Mouse (Mus musculus): ENCODE data around the gene Kit. TPM values are rescaled to one million over a fixed set of nuclear protein-coding genes. Genes with fewer than 3 reads are reported as not detected.

Kit gene
- total and polyA plus RNA-seq, 3 experiments: 2.2 to 5.4 (median 2.8) TPM

- Histone ChIP-seq H3K9ac (ENCODE audit: low read depth, low read length) (no peak overlapping the region), H3K27me3 (ENCODE audit: control insufficient read depth, insufficient read depth, low read length) (no peaks in the 10 kb centered on the region), H3K4me1 (ENCODE audit: control insufficient read depth, insufficient read depth, low read length) (no peaks in the 10 kb centered on the region; the same call in 1 of the 2 replicates), H3K27ac (no peak overlapping the region), H3K79me2 (replicated peaks; ENCODE audit: control insufficient read depth, insufficient read depth, low read length) (no peaks in the 10 kb centered on the region), H3K36me3 (ENCODE audit: control insufficient read depth, insufficient read depth, low read length) (no peaks in the 10 kb centered on the region), H3K4me3 (no peak overlapping the region)
- intact Hi-C loops (cut with DNase I): loop anchor here (5.0 kb wide), 1 partner anchor 241 kb away; no protein-coding TSS in a partner anchor
- 92% methylated on average over 11 of the region's 11 CpGs for WGBS
- TF ChIP-seq CTCF (IDR thresholded peaks at IDR 0.05): no peak
- no peak for TF ChIP-seq POLR2A (IDR thresholded peaks at IDR 0.05; ENCODE audit: insufficient read depth, low read depth, low read length)
- no peak for TF ChIP-seq EP300 (IDR thresholded peaks at IDR 0.05; ENCODE audit: insufficient read depth, low read depth, low read length)
- DNase-seq: no peak
Observed at GRCm38 (mm10) chr5:75591567-75591966, 16.9 kb downstream of the Kit start.

- H3K79me2 ChIP-seq (replicated peaks; ENCODE audit: control insufficient read depth, insufficient read depth, low read length): no peaks in the 10 kb centered on the region
- intact Hi-C loops (cut with DNase I): no loop called here
- no peak for DNase-seq
- H3K36me3 ChIP-seq (ENCODE audit: control insufficient read depth, insufficient read depth, low read length): no peaks in the 10 kb centered on the region
- no peak overlapping the region for H3K27ac ChIP-seq
- no peak overlapping the region for H3K4me3 ChIP-seq
- H3K27me3 ChIP-seq (ENCODE audit: control insufficient read depth, insufficient read depth, low read length): no peaks in the 10 kb centered on the region
- 87% methylated on average over 10 of the region's 10 CpGs for WGBS
- no peak for TF ChIP-seq EP300 (IDR thresholded peaks at IDR 0.05; ENCODE audit: insufficient read depth, low read depth, low read length)
- no peak for TF ChIP-seq POLR2A (IDR thresholded peaks at IDR 0.05; ENCODE audit: insufficient read depth, low read depth, low read length)
- no peak for TF ChIP-seq CTCF (IDR thresholded peaks at IDR 0.05)
- no peaks in the 10 kb centered on the region; the same call in 1 of the 2 replicates for H3K4me1 ChIP-seq (ENCODE audit: control insufficient read depth, insufficient read depth, low read length)
- H3K9ac ChIP-seq (ENCODE audit: low read depth, low read length): no peak overlapping the region
Observed at GRCm38 (mm10) chr5:75595319-75595718, 20.6 kb downstream of the Kit start.

GRCm38 (mm10) chr5:75596211-75596610 lies 21.5 kb downstream of the Kit start:
- H3K4me3 ChIP-seq: peak overlapping the region; percentile 15; the same call in 1 of the 2 replicates
- intact Hi-C loops (cut with DNase I): no loop called here
- H3K36me3 ChIP-seq (ENCODE audit: control insufficient read depth, insufficient read depth, low read length): no peaks in the 10 kb centered on the region
- WGBS: 31% methylated on average over 14 of the region's 14 CpGs
- peak overlapping the region; percentile 26; the same call in 1 of the 2 replicates for H3K27ac ChIP-seq
- no peaks in the 10 kb centered on the region for H3K27me3 ChIP-seq (ENCODE audit: control insufficient read depth, insufficient read depth, low read length)
- no peaks in the 10 kb centered on the region for H3K4me1 ChIP-seq (ENCODE audit: control insufficient read depth, insufficient read depth, low read length)
- H3K79me2 ChIP-seq (replicated peaks; ENCODE audit: control insufficient read depth, insufficient read depth, low read length): no peaks in the 10 kb centered on the region
- peak; percentile 33 to 38 for DNase-seq
- H3K9ac ChIP-seq (ENCODE audit: low read depth, low read length): peak overlapping the region; percentile 43
- TF ChIP-seq EP300 (IDR thresholded peaks at IDR 0.05; ENCODE audit: insufficient read depth, low read depth, low read length) (no peak), POLR2A (IDR thresholded peaks at IDR 0.05; ENCODE audit: insufficient read depth, low read depth, low read length) (no peak), CTCF (IDR thresholded peaks at IDR 0.05) (no peak)

- Histone ChIP-seq H3K9ac (ENCODE audit: low read depth, low read length) (no peak overlapping the region), H3K79me2 (replicated peaks; ENCODE audit: control insufficient read depth, insufficient read depth, low read length) (no peaks in the 10 kb centered on the region), H3K4me3 (no peak overlapping the region), H3K4me1 (ENCODE audit: control insufficient read depth, insufficient read depth, low read length) (no peaks in the 10 kb centered on the region), H3K27ac (no peak overlapping the region), H3K27me3 (ENCODE audit: control insufficient read depth, insufficient read depth, low read length) (no peaks in the 10 kb centered on the region), H3K36me3 (ENCODE audit: control insufficient read depth, insufficient read depth, low read length) (no peaks in the 10 kb centered on the region)
- intact Hi-C loops (cut with DNase I): no loop called here
- 79% methylated on average over 2 of the region's 2 CpGs for WGBS
- DNase-seq: no peak
- TF ChIP-seq EP300 (IDR thresholded peaks at IDR 0.05; ENCODE audit: insufficient read depth, low read depth, low read length) (no peak), CTCF (IDR thresholded peaks at IDR 0.05) (no peak), POLR2A (IDR thresholded peaks at IDR 0.05; ENCODE audit: insufficient read depth, low read depth, low read length) (no peak)
Observed at GRCm38 (mm10) chr5:75597316-75597715, 22.6 kb downstream of the Kit start.

GRCm38 (mm10) chr5:75598491-75598890 lies 23.8 kb downstream of the Kit start:
- H3K4me1 ChIP-seq (ENCODE audit: control insufficient read depth, insufficient read depth, low read length): no peaks in the 10 kb centered on the region
- TF ChIP-seq CTCF (IDR thresholded peaks at IDR 0.05) (no peak), EP300 (IDR thresholded peaks at IDR 0.05; ENCODE audit: insufficient read depth, low read depth, low read length) (no peak), POLR2A (IDR thresholded peaks at IDR 0.05; ENCODE audit: insufficient read depth, low read depth, low read length) (no peak)
- H3K79me2 ChIP-seq (replicated peaks; ENCODE audit: control insufficient read depth, insufficient read depth, low read length): no peaks in the 10 kb centered on the region
- H3K27me3 ChIP-seq (ENCODE audit: control insufficient read depth, insufficient read depth, low read length): no peaks in the 10 kb centered on the region
- no peak for DNase-seq
- no peak overlapping the region for H3K9ac ChIP-seq (ENCODE audit: low read depth, low read length)
- H3K27ac ChIP-seq: no peak overlapping the region
- 93% methylated on average over 13 of the region's 13 CpGs for WGBS
- intact Hi-C loops (cut with DNase I): no loop called here
- no peaks in the 10 kb centered on the region for H3K36me3 ChIP-seq (ENCODE audit: control insufficient read depth, insufficient read depth, low read length)
- no peak overlapping the region for H3K4me3 ChIP-seq

GRCm38 (mm10) chr5:75599991-75600390 lies 25.3 kb downstream of the Kit start:
- H3K79me2 ChIP-seq (replicated peaks; ENCODE audit: control insufficient read depth, insufficient read depth, low read length): no peaks in the 10 kb centered on the region
- no peaks in the 10 kb centered on the region for H3K4me1 ChIP-seq (ENCODE audit: control insufficient read depth, insufficient read depth, low read length)
- TF ChIP-seq POLR2A (IDR thresholded peaks at IDR 0.05; ENCODE audit: insufficient read depth, low read depth, low read length) (no peak), EP300 (IDR thresholded peaks at IDR 0.05; ENCODE audit: insufficient read depth, low read depth, low read length) (no peak), CTCF (IDR thresholded peaks at IDR 0.05) (no peak)
- H3K27me3 ChIP-seq (ENCODE audit: control insufficient read depth, insufficient read depth, low read length): no peaks in the 10 kb centered on the region
- no peak overlapping the region for H3K27ac ChIP-seq
- DNase-seq: no peak
- WGBS: 66% methylated on average over 6 of the region's 6 CpGs
- no peaks in the 10 kb centered on the region for H3K36me3 ChIP-seq (ENCODE audit: control insufficient read depth, insufficient read depth, low read length)
- H3K9ac ChIP-seq (ENCODE audit: low read depth, low read length): no peak overlapping the region
- no peak overlapping the region for H3K4me3 ChIP-seq
- intact Hi-C loops (cut with DNase I): no loop called here
